20 mouse cellular contexts compared by ENCODE assay signal in the genomic region with DNA sequence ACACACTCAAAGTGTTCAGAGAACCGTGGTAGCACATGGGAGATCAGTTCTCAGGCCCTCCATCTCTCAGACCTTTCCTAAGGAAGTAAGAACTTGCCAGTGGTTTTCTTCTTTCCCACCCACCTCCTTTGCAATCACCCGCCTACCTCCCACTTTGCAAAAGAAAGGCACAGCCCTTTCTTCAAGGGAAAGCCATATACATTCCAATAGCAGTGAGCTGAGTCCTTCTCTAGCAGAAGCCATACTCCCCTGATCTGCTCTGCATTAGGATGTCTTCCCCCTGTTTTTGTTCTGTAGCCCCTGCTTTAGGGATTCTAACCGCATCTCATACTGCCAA.
"Had no signal": no experiment of that assay in that cellular context is flagged by ENCODE, and none has a peak within 500 bp of the region (broad histone marks: within the 10 kb centered on the region; RNA-seq: fewer than 3 reads in every experiment).

No protein-coding gene starts in this region.

- H3K27ac ChIP-seq: left cerebral cortex, adult 2 months; limb, embryonic 12.5 days; limb, embryonic 15.5 days; liver, embryonic 14.5 days; macrophage; midbrain, embryonic 12.5 days; midbrain, embryonic 15.5 days; neural tube, embryonic 13.5 days had no signal

- H3K36me3 ChIP-seq: limb, embryonic 12.5 days; limb, embryonic 15.5 days; midbrain, embryonic 12.5 days; midbrain, embryonic 15.5 days; neural tube, embryonic 13.5 days had no signal

- ATAC-seq: liver, postnatal 0 days; lung, postnatal 0 days; midbrain, embryonic 15.5 days had no signal

- H3K9ac ChIP-seq: limb, embryonic 12.5 days; limb, embryonic 15.5 days; liver, embryonic 14.5 days; liver, postnatal 0 days; lung, embryonic 14.5 days; midbrain, embryonic 12.5 days; midbrain, embryonic 15.5 days; neural tube, embryonic 13.5 days had no signal

- H3K4me3 ChIP-seq: left cerebral cortex, adult 2 months; limb, embryonic 12.5 days; limb, embryonic 15.5 days; midbrain, embryonic 12.5 days; midbrain, embryonic 15.5 days; myocyte; neural tube, embryonic 13.5 days had no signal

- H3K9me3 ChIP-seq: limb, embryonic 12.5 days; limb, embryonic 15.5 days; midbrain, embryonic 12.5 days; midbrain, embryonic 15.5 days; neural tube, embryonic 13.5 days had no signal

- H3K4me1 ChIP-seq: limb, embryonic 15.5 days; midbrain, embryonic 15.5 days had no signal

- H3K27me3 ChIP-seq: limb, embryonic 12.5 days; limb, embryonic 15.5 days; midbrain, embryonic 12.5 days; midbrain, embryonic 15.5 days; neural tube, embryonic 13.5 days had no signal

- H3K4me2 ChIP-seq: limb, embryonic 12.5 days; limb, embryonic 15.5 days; liver, embryonic 11.5 days; lung, embryonic 14.5 days; midbrain, embryonic 12.5 days; midbrain, embryonic 15.5 days; neural tube, embryonic 13.5 days had no signal

- DNase-seq: kidney, adult 9 months; kidney, postnatal 14 days; kidney, postnatal 4 days; liver, postnatal 0 days; lung, embryonic 14.5 days; retina, postnatal 1 day; right cerebral cortex, postnatal 25 days; thymus, adult 18-20 months; thymus, postnatal 36 days had no signal
